Mouse (Mus musculus): Measurements from ENCODE around the gene Tmem53. TPM values are rescaled to one million over a fixed set of nuclear protein-coding genes. Genes with fewer than 3 reads are reported as not detected.

Gene Tmem53
- total RNA-seq (2021) (10 to 100 TPM; 57.3 to 75.3 TPM), polyA plus RNA-seq (2012; rRNA removed) (172 and 232 TPM in 2 replicates)
- long read RNA-seq, transcript Tmem53-201 (3 exons, 991 nt) = major isoform, 47 of 55 reads
- long read RNA-seq, partial matches to known transcripts = 0 of 55 reads
- long read RNA-seq, other reads (novel, unspliced or antisense) = 3 of 55 reads

- DNase-seq = peak; percentile 98
These were observed at the start of gene Tmem53, which contains the start of gene Armh1 for GRCm38 (mm10) chr4:117251801-117252316. Gene Tmem53 (plus strand): TSS chr4:117251951. Gene Armh1 (minus strand): TSS chr4:117252125.

DNA sequence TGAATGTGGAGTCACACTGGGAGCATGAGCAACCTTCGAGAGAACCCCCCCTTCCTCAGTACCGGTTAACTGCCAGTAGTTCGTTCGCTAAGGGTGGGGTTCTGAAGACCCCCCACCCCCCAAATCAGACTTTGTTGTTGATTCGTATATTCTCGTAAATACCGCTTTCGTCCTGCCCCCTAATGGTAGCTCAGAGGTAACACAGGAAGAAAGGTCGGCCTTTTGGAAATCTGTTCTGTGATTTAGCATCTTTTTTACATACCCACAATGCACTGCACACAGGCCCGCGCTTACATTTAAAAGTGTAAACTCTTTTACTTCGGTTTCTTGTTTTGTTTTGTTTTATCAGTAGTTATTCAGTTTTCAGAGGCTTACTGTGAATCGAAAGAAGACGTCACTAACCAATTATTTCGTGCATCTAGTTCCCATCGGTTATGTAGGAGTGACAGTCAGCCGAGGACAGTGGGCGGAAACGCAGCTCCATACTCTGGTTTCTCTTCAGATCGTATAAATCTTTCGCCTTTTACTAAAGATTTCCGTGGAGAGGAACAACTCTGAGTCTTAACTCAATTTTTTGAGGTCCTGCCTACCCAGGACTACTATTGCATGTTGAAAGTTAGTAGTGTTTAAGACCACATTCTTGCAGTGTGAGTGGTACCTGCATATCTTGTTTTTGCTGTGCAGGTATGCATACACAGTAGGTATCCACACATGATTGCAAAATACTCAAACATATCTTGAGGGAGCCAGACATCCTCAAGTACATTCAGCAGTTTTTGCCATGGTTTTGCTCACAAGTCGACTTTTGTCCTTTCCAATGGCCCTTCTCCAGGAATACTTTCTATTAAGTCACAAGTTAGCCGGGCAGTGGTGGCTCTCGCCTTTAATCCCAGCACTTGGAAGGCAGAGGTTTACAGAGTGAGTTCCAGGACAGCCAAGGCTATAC, 49.4 kb upstream of the Tmem53 start:
- DNase-seq = peak; percentile 41

DNA sequence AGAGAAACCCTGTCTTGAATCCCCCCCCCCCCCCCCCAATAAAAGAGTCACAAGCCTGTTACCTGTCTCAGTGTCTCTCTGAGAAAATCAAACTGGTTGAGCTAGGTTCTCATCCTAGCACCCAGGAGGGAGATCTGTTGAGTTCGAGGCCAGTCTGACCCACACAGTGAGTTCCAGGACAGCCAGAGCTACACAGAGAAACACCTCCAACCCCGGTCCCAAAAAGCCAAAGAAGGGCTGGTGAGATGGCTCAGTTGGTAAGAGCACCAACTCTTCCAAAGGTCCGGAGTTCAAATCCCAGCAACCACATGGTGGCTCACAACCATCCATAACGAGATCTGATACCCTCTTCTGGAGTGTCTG, 48.8 kb upstream of the Tmem53 start:
- DNase-seq = no peak

DNA sequence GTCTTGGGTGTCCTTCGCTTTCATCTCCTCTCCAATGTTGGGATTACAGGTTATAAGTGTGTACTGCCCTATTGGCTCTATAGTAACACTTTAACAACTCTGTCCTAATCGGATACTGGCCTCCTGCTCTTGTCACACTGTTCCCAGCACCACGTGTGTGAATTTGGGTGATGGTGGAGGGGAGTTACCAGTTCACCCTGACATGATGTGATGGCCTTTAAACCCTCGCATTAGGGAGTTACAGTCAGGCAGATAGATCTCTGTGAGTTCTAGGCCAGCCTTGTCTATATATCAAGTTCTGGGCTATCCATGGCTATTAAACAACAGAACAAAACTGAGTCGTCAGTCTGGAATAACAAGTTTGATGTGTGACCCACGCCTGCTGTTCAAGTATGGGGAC, 42.2 kb upstream of the Tmem53 start:
- no peak for DNase-seq

DNA sequence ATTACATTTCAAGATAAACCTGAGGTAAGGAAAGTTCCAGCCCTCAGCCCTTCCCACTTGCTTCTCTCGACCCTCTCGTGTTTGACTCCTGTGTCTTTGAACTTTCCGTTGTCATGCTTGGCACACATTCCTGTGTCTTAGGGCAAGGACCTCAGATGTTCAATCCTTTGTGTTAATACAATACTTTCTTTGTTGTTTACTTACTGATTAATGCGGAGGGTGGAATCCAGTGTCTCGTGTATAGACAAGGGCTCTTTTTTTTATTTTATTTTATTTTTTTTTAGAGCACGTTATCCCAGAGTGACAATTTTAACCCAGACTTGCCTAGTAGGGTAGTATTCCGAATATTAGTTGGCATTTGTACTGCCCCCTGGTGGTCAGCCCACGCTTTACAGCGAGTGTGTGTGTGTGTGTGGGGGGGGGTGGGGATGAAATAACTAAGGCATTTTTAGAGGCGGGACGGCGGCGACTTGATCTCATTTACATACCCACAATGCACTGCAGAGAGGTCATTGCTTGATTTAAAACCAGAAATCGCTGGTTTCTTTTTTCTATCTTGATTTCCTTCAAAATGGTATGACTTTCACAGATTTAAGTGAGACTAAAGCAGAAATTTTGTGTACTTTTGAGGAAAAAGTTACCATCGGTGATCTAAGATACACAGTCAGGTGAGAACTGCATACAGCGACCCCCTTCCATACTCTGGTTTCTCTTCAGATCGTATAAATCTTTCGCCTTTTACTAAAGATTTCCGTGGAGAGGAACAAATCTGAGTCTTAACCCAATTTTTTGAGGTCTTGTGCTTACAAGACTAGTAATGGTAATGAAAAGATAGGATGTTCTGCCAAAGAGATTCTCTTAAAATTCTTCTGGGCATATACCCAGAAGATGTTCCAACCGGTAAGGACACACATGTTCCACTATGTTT, 41.3 kb upstream of the Tmem53 start:
- peak; percentile 79 for DNase-seq

GRCm38 (mm10) chr4:117214250-117214649, 37.5 kb upstream of the Tmem53 start:
- DNase-seq = no peak

GRCm38 (mm10) chr4:117217029-117217428, 34.7 kb upstream of the Tmem53 start:
- no peak for DNase-seq

GRCm38 (mm10) chr4:117218517-117219219, 33.1 kb upstream of the Tmem53 start:
- peak; percentile 47 for DNase-seq

DNA sequence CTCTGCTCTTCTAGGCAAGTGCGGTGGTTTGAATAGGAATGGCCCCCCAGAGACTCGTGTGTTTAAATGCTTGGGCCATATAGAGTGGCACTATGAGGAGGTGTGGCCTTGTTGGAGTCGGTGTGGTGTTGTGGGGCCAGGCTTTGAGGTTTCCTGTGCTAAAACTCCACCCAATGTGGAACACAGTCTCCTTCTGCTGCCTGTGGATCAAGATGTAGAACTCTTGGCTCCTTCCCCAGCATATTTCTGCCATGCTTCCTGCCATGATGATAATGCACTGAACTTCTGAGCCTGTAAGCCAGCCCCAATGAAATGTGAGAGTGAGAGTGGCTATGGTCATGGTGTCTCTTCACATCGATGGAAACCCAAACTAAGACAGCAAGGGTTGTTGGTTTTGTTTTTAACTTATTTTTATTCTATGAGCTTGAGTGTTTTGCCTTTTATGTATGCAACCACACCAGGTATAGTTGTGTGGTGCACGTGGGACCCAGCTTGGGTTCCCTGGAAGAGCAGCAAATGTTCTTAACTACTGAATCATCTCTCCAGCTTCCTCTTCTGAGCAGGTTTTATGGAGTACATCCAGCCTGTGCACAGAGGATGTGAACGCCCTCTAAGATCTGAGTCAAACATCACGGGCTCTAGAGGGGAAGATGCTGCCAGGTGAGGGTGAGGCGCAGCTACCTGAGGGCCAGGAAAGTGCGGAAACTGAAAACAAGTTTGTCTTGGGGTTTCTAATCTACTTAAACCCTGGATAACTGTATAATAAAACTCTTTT, 30.8 kb upstream of the Tmem53 start:
- DNase-seq = no peak

DNA sequence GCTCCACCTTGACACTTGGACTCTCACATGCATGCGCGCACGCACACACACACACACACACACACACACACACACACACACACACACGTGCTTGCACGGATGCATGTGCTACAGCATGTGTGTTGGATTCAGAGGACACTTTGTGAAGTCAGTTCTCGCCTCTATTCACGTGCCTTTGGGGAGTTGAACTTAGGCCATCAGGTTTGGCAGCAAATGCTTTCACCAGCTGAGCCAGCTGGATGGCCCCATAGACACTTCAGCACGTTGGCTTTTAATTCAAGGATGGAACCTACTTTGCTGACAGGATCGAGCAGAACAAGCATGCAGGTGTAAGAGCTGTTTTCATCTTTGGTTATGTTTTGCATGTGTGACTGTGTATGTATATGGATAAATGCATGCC, 29.9 kb upstream of the Tmem53 start:
- no peak for DNase-seq

- DNase-seq = no peak
These were observed 28.8 kb upstream of the Tmem53 start for GRCm38 (mm10) chr4:117223001-117223400.

DNA sequence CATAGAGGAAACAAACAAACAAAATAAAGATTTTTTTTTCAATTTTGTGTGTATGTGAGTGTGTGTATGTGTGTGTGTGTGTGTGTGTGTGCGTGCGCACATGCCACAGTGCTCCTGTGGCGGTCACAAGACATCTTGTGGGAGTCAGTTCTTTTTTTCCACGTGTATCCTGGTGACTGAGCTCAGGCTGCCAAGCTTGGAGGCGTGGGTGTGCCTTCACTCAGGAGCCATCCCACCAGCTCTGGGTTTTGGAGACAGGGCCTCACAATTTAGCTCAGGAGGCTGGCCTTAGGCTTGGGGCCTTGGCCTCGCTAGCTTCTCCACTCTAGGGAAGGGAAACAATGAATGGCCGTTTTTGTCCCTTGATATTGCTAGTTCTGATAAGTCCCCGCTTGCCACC, 27.6 kb upstream of the Tmem53 start:
- DNase-seq = no peak

DNA sequence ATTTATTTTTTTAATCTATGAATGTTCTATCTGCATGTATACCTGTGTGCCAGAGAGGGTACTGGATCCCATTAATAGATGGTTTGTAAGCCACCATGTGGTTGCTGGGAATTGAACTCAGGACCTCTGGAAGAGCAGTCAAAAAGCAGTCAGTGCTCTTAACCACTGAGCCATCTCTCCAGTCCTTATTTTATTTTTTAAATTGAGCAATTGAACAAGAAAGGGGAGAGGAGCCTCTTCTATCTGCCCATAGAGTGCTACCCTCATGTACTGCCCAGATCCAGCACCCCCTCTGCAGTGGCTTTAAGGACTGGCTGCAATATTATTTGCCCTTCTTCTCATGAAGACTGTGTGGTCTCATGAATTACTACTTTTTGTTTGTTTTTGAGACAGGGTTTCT, 26.5 kb upstream of the Tmem53 start:
- DNase-seq = no peak

GRCm38 (mm10) chr4:117229590-117229989, 22.2 kb upstream of the Tmem53 start:
- no peak for DNase-seq

DNA sequence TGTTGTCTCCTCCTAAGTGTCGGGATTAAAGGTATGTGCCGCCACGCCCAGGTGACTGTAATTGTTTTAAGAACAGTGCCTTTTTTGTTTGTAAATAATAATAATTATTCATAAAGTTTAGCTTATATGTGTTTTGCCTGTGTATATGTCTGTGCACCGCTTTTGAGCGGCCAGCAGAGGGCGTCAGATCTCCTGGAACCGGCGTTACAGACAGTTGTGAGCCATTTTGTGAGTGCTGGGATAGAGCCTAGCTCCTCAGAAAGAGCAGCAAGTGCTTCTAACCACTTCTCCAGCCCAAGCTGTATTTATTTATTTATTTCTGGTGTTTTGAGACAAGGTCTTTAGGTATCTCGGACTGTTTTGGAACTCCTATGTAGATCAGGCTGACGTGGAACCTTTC, 21.4 kb upstream of the Tmem53 start:
- DNase-seq = no peak

GRCm38 (mm10) chr4:117231208-117231607, 20.5 kb upstream of the Tmem53 start:
- peak; percentile 50 for DNase-seq

DNA sequence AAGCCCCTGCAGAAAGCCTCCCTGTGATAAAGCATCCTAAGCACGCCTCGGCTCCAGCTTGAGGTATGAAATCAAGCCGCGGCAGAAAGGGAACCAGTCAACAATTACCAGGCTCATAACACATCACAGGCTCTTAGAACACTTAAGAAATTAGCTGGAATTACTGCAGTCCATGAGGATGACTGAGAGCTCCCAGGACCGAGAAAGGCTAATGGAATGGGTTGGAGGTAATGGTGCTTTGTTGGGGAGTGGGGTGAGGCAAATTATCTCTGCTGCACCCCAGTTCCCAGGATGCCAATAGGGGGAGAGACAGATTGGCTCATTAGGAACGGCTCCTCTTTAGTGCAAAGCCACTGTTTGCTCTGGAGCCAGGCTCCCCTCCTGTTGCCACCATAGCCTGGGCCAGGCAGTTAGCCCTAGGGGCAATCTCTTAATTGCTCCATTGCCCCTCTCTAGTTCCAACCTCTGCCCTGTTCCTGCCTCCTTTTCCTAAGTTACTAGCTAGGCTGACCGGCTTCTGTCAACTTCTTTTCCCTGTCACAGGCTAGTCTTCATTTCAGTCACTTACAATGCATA, 17.5 kb upstream of the Tmem53 start:
- no peak for DNase-seq

DNA sequence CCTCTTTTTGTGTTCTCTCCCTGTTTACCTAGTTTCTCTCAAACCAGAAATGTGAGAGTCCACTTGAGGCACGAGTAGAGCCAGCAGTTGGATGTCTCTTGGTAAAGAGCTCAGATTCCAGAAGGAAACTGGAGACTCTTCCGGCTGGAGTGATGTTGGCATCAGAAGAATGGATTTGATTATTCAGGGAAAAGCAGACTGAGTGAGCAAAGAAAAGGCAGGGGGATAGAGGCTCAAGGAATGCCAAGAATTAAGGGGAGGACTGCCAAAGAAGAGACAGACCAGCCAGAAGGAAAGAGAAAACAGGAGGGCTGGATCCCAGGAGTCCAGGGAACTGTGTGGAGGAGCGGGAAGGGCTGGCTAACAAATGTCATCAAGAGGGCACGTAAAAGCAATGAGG, 15.9 kb upstream of the Tmem53 start:
- DNase-seq = no peak

DNA sequence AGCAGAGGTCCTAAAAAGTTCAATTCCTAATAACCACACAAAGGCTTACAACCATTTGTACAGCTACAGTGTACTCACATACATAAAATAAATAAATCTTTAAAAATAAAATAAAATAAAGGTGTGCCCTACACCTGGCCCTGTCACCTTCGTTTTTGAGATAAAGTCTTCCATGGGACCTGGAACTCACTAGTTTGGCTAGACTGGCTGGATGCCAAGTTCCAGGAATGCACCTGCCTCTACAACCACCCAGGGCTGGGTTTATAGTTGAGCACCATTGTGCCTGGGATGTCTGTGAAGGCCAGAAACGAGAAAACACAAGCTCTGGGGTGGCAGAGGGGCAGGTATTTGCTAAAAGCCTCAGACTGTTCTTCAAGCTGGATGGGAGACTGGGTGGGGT, 12.6 kb upstream of the Tmem53 start:
- DNase-seq = no peak

DNA sequence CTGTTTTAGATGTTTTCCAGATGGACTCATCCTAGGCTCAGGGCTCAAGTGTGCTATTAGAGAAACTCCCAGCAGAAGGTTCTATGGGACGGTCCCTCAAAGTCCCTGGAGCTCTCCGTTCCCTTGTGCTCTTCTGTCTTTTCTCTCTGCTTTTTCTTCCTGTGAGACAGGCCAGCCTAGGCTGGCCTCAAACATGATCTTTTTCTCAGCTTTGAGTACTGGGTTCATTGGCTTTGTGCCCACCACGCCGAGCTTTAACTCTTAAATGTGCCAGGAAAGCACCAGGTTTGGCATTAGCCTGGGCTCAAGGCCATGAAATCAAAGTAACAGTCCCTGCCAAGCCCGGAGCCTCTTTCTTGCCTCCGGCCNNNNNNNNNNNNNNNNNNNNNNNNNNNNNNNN, 10.9 kb upstream of the Tmem53 start:
- DNase-seq = peak; percentile 73
